Mouse (Mus musculus) megakaryocyte, embryonic 14.5 days (primary cell): Measurements from ENCODE around the gene Opcml. TPM values are rescaled to one million over a fixed set of nuclear protein-coding genes. Genes with fewer than 3 reads are reported as not detected.

Experiments
- H3K27me3 ChIP-seq: replicated peaks from 2 replicates; pipeline ENCODE3; 2012; ENCODE audit warnings: inconsistent platforms
- H3K36me3 ChIP-seq: replicated peaks from 2 replicates; pipeline ENCODE3; 2012; ENCODE audit warnings: low read length, inconsistent platforms, mixed read lengths
- H3K4me1 ChIP-seq: 2 replicates; pipeline ENCODE4 v1.6.1; 2012; ENCODE audit warnings: inconsistent platforms
- H3K4me3 ChIP-seq: replicated peaks from 2 replicates; pipeline ENCODE3; 2012; ENCODE audit warnings: moderate library complexity, mild to moderate bottlenecking, inconsistent platforms
- H3K9me3 ChIP-seq: 2 replicates; pipeline ENCODE4 v1.6.1; 2012; ENCODE audit warnings: inconsistent platforms
- FLI1 ChIP-seq: IDR thresholded peaks from 2 replicates; pipeline ENCODE4 v1.6.1; 2012; ENCODE audit warnings: low read length, inconsistent platforms, mixed read lengths
- GATA1 ChIP-seq: IDR thresholded peaks from 3 replicates; pipeline ENCODE4 v1.6.1; 2012; ENCODE audit warnings: mixed read lengths, low read length, inconsistent platforms, borderline replicate concordance
- polyA plus RNA-seq: library from polyadenylated mRNA; stranded (reverse); fragments of >175 nt; gene quantifications from 2 replicates; pipeline ENCODE4 v1.2.3, GENCODE M21; 2012; ENCODE audit warnings: low replicate concordance; ENCODE audit not compliant: insufficient read depth

The Opcml gene
- polyA plus RNA-seq, 1 experiment = 0.07 TPM

- no peak overlapping the region for H3K4me3 ChIP-seq
- no peak for TF ChIP-seq FLI1
- TF ChIP-seq GATA1 = no peak
- H3K9me3 ChIP-seq = no peaks in the 10 kb centered on the region
- no peaks in the 10 kb centered on the region for H3K4me1 ChIP-seq
- no peaks in the 10 kb centered on the region for H3K36me3 ChIP-seq
- no peaks in the 10 kb centered on the region for H3K27me3 ChIP-seq
Measured at GRCm38 (mm10) chr9:28783834-28784233, 993.3 kb downstream of the Opcml start.

- Histone ChIP-seq H3K4me1 (no peaks in the 10 kb centered on the region), H3K27me3 (no peaks in the 10 kb centered on the region), H3K9me3 (no peaks in the 10 kb centered on the region), H3K36me3 (no peaks in the 10 kb centered on the region), H3K4me3 (no peak overlapping the region)
- no peak for TF ChIP-seq GATA1
- TF ChIP-seq FLI1 = no peak
Measured at GRCm38 (mm10) chr9:28789439-28789838, 998.9 kb downstream of the Opcml start.

GRCm38 (mm10) chr9:28800100-28800499 is 1009.5 kb downstream of the Opcml start:
- no peaks in the 10 kb centered on the region for H3K27me3 ChIP-seq
- no peak overlapping the region for H3K4me3 ChIP-seq
- TF ChIP-seq FLI1 (no peak), GATA1 (no peak)
- no peaks in the 10 kb centered on the region for H3K36me3 ChIP-seq
- no peaks in the 10 kb centered on the region for H3K9me3 ChIP-seq
- no peaks in the 10 kb centered on the region for H3K4me1 ChIP-seq

- H3K36me3 ChIP-seq = no peaks in the 10 kb centered on the region
- TF ChIP-seq FLI1 = no peak
- TF ChIP-seq GATA1 = no peak
- H3K9me3 ChIP-seq = no peaks in the 10 kb centered on the region
- no peak overlapping the region for H3K4me3 ChIP-seq
- H3K4me1 ChIP-seq = no peaks in the 10 kb centered on the region
- no peaks in the 10 kb centered on the region for H3K27me3 ChIP-seq
Measured at GRCm38 (mm10) chr9:28806666-28807065, 1016.1 kb downstream of the Opcml start.

GRCm38 (mm10) chr9:28822060-28822459 is 1031.5 kb downstream of the Opcml start:
- H3K27me3 ChIP-seq = no peaks in the 10 kb centered on the region
- TF ChIP-seq GATA1 (no peak), FLI1 (no peak)
- H3K36me3 ChIP-seq = no peaks in the 10 kb centered on the region
- no peaks in the 10 kb centered on the region for H3K9me3 ChIP-seq
- no peak overlapping the region for H3K4me3 ChIP-seq
- no peaks in the 10 kb centered on the region for H3K4me1 ChIP-seq

GRCm38 (mm10) chr9:28822466-28822865 is 1031.9 kb downstream of the Opcml start:
- H3K4me1 ChIP-seq = no peaks in the 10 kb centered on the region
- H3K27me3 ChIP-seq = no peaks in the 10 kb centered on the region
- H3K36me3 ChIP-seq = no peaks in the 10 kb centered on the region
- TF ChIP-seq FLI1 (no peak), GATA1 (no peak)
- H3K4me3 ChIP-seq = no peak overlapping the region
- no peaks in the 10 kb centered on the region for H3K9me3 ChIP-seq

GRCm38 (mm10) chr9:28825821-28826220 is 1035.2 kb downstream of the Opcml start:
- Histone ChIP-seq H3K4me1 (no peaks in the 10 kb centered on the region), H3K9me3 (no peaks in the 10 kb centered on the region), H3K4me3 (no peak overlapping the region), H3K27me3 (no peaks in the 10 kb centered on the region), H3K36me3 (no peaks in the 10 kb centered on the region)
- no peak for TF ChIP-seq FLI1
- no peak for TF ChIP-seq GATA1

- Histone ChIP-seq H3K27me3 (no peaks in the 10 kb centered on the region), H3K9me3 (no peaks in the 10 kb centered on the region), H3K4me1 (no peaks in the 10 kb centered on the region), H3K36me3 (no peaks in the 10 kb centered on the region), H3K4me3 (no peak overlapping the region)
- no peak for TF ChIP-seq GATA1
- no peak for TF ChIP-seq FLI1
Measured at GRCm38 (mm10) chr9:28845961-28846570, 1055.5 kb downstream of the Opcml start.

GRCm38 (mm10) chr9:28855826-28856225 is 1065.3 kb downstream of the Opcml start:
- Histone ChIP-seq H3K9me3 (0 out of 2 replicates have a peak, but pooled peaks cover 8% of the 10 kb centered on the region), H3K4me3 (no peak overlapping the region), H3K36me3 (no peaks in the 10 kb centered on the region), H3K27me3 (no peaks in the 10 kb centered on the region), H3K4me1 (no peaks in the 10 kb centered on the region)
- no peak for TF ChIP-seq GATA1
- TF ChIP-seq FLI1 = no peak

GRCm38 (mm10) chr9:28861983-28862382 is 1071.4 kb downstream of the Opcml start:
- Histone ChIP-seq H3K4me3 (no peak overlapping the region), H3K27me3 (no peaks in the 10 kb centered on the region), H3K36me3 (no peaks in the 10 kb centered on the region), H3K4me1 (no peaks in the 10 kb centered on the region), H3K9me3 (0 out of 2 replicates have a peak, but pooled peaks cover 5% of the 10 kb centered on the region)
- no peak for TF ChIP-seq FLI1
- TF ChIP-seq GATA1 = no peak

GRCm38 (mm10) chr9:28867256-28867655 is 1076.7 kb downstream of the Opcml start:
- no peak for TF ChIP-seq FLI1
- TF ChIP-seq GATA1 = no peak
- Histone ChIP-seq H3K4me3 (no peak overlapping the region), H3K36me3 (no peaks in the 10 kb centered on the region), H3K27me3 (no peaks in the 10 kb centered on the region), H3K9me3 (0 out of 2 replicates have a peak, but pooled peaks cover 5% of the 10 kb centered on the region), H3K4me1 (no peaks in the 10 kb centered on the region)
